Mouse (Mus musculus): ENCODE data around the gene Nhs.
A peak's percentile ranks its signal among the peaks of the same experiment; 100 is the strongest.

The Nhs gene

GRCm38 (mm10) chrX:161926683-161927053 lies 232.9 kb downstream of the Nhs start:
- no peak for DNase-seq

- peak; percentile 26 for DNase-seq
These were observed 233.4 kb downstream of the Nhs start for GRCm38 (mm10) chrX:161925973-161926682.

GRCm38 (mm10) chrX:161922655-161923054 lies 236.9 kb downstream of the Nhs start:
- DNase-seq = no peak

- no peak for DNase-seq
These were observed 237.9 kb downstream of the Nhs start for GRCm38 (mm10) chrX:161921581-161921980.

- peak; percentile 25 for DNase-seq
These were observed 249.6 kb downstream of the Nhs start for GRCm38 (mm10) chrX:161909963-161910362.

- DNase-seq = peak; percentile 7
These were observed 250.7 kb downstream of the Nhs start for GRCm38 (mm10) chrX:161908652-161909403.

- DNase-seq = peak; percentile 7
These were observed 251.6 kb downstream of the Nhs start for GRCm38 (mm10) chrX:161907595-161908592.

GRCm38 (mm10) chrX:161894442-161894841 lies 265.1 kb downstream of the Nhs start:
- DNase-seq = no peak

- no peak for DNase-seq
These were observed 275.9 kb downstream of the Nhs start for GRCm38 (mm10) chrX:161883661-161884060.

- DNase-seq = no peak
These were observed 282.4 kb downstream of the Nhs start for GRCm38 (mm10) chrX:161877123-161877522.

GRCm38 (mm10) chrX:161873511-161873910 lies 286.0 kb downstream of the Nhs start:
- peak; percentile 6 for DNase-seq

GRCm38 (mm10) chrX:161871306-161871705 lies 288.2 kb downstream of the Nhs start:
- no peak for DNase-seq

- DNase-seq = no peak
These were observed 303.9 kb downstream of the Nhs start for GRCm38 (mm10) chrX:161855630-161856029.

- DNase-seq = no peak
These were observed 305.8 kb downstream of the Nhs start for GRCm38 (mm10) chrX:161853626-161854312.

GRCm38 (mm10) chrX:161826186-161826585 lies 333.3 kb downstream of the Nhs start:
- peak; percentile 26 for DNase-seq

GRCm38 (mm10) chrX:161790182-161790581 lies 369.3 kb downstream of the Nhs start:
- DNase-seq = peak; percentile 18
